Mouse (Mus musculus) thymus, postnatal 4 days (tissue): ENCODE data around the gene Slc2a10.

Experiments used
- DNase-seq: peaks from one replicate; pipeline ENCODE4 v3.0.0; 2021

Slc2a10 gene

GRCm38 (mm10) chr2:165503259-165504203, at the start of gene Slc2a10:
Slc2a10 (plus strand) TSS chr2:165503787.
- no peak for DNase-seq

DNA sequence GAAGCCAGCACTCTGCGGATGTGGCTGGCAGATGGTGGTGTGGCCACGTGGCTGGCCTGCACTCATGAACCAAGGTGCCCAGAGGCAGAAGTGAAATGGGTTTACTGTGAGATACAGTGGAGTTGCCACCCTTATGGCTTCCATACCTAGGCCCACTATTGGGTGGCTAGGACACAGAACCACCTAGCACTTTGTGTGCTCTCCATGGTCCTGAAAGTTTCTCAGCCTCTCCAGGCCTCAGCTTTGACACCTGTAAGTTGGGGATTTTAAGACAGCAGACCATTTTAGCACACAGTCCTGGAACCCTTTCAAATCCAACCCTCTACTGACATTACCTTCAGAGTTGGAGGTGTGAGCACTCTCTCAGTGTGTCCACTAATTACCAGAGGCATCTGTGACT, 46.9 kb upstream of the Slc2a10 start:
- peak; percentile 39 for DNase-seq

DNA sequence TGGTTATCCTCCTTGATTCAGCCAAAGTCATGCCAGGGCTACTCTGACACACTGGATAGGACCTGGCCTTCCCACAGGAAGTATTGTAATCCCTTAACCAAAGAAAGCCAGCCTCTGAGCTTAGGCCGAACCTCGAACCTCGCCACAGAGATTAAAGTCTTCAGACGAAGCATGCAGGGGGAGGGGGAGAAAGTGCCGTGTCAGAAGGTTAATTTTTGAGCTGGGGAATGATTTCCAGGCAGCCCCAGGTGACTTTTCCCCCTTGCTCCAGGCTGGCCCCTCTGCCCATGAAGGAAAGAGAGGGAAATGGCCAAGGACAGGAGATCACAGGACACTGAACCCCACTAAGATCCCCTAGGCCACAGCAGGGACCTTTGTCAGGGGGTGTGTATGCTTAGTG, 45.4 kb upstream of the Slc2a10 start:
- no peak for DNase-seq

- DNase-seq = no peak
Observed at GRCm38 (mm10) chr2:165459663-165460062, 43.9 kb upstream of the Slc2a10 start.

- no peak for DNase-seq
Observed at GRCm38 (mm10) chr2:165467824-165468452, 35.6 kb upstream of the Slc2a10 start.

GRCm38 (mm10) chr2:165470167-165470566, 33.4 kb upstream of the Slc2a10 start:
- DNase-seq = peak; percentile 78

- no peak for DNase-seq
Observed at GRCm38 (mm10) chr2:165471943-165472342, 31.6 kb upstream of the Slc2a10 start.

- DNase-seq = no peak
Observed at GRCm38 (mm10) chr2:165473003-165473402, 30.6 kb upstream of the Slc2a10 start, which contains the start of gene Slc13a3. Slc13a3 (minus strand) TSS chr2:165473230.

DNA sequence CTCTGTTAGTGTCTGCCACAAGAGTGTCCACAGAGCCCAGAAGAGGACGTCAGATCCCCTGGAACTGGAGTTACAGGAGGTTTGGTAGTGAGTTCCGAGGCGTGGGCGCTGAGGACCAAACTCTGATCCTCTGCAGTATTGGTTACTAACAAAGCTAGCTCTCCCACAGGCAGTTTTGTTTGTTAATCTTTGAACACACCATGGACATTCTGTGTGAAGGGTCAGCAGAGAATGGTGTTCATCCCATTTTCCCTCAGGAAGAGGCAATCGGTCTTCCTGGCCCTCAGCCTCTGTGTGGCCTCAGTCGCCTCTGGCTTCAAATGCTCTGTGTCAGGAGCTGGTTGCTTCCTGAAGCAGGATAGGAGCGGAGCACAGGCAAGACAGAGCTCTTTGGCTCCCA, 28.2 kb upstream of the Slc2a10 start:
- no peak for DNase-seq

DNA sequence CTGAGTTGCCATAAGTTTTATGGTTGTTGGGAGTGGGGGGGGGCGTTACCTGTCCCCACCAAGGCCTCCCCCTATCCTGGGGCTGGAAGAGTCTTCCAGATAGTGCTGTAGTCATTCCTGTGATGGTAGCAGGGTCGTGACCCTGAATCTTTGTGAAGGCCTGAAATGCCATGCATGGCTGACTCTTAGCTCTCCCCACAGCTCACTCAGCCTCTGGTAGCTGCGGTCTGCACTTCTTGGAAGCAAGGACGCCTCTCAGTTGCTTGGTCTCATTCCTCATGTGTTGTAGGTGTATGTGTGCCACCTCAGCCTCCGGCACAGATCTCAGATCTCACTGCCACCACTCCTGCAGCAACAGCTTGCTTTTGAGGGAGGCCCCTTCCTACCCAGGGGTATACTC, 27.7 kb upstream of the Slc2a10 start:
- no peak for DNase-seq

- no peak for DNase-seq
Observed at GRCm38 (mm10) chr2:165482003-165482402, 21.6 kb upstream of the Slc2a10 start.

DNA sequence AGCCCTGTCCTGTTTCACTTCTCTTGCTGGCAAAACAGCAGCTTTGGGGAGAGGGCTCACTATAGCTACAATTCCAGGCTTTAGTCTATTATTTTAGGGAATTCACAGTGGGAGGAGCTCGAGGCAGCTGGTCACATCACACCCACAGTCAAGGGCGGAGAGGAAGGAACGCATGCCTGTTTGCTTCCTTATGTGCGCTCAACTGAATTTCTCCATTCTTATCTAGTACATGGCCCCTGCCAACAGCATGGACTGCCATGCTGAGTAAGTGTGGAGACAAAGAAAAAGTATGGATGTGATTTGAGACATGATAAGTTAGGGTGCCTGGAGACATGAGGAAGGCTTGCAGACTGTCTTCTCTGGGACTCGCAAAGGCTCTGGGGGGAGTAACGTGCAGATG, 19.4 kb upstream of the Slc2a10 start:
- DNase-seq = no peak

DNA sequence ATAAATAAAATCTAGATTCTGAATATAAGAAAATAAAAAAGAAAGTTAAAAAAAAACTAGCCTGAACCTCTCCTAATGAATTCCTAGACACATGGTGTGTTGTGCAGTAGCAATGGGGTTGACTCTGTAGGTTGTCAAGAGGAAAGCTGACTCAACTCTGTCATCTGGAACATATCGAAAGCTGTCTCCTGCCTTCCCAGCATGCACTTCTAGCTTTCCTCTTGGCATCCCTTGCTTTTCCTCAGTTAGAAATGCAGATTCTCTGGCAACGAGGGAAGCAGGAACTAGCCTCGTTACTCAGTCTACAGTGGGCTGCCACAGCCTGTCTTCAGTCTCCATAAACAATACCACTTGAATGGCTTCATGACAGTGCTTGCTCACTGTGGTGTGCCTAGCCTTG, 17.8 kb upstream of the Slc2a10 start:
- DNase-seq = no peak

DNA sequence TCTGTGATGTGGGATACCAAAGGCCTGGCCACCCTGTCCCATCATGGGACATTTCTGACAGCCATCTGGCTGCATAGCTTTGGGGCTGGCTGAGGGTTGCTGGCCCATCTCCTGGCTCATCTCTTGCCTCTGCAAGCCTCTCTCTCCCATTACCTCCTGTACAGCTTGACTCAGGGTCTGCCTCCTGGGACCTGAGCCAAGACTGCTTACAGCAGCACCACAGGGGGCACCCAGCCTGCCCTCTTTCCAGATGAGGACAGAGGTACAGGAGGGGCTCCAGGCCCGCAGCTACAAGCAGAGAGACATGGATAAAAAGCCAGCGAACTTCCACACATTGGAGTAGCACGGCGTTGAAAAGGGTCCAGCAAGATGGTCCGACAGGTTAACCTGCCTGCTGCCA, 17.2 kb upstream of the Slc2a10 start:
- DNase-seq = no peak

DNA sequence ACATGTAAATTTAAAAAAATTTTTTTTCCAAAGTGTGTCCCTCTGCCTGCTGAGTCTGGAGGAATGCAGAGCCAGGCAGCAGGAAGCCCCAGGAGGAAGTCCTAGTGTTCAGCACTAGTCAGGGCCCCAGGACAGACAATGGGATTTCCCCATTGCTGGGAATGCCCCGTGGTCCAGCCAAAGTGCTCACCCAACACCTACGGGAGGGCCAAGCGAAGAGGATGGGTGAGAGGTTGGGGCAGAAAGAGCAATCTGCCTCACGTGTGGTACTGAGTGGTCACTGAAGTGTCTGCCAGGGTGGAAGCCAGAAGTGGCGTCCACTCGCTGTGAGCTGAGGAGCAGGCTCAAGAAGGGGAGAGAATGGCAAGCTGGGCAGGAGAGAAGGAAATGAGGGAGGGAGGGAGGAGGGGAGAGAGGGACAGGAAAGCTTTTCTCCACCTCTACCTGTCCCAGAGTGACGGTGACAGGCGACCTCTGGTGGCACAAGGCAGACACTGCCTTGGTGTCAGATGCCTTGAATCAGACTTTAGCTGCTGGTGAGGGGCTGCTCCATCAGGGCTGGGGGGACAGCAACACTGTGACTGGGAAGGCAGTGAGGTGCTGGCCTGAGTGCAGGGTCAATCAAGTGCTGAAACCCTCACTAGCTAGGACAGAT, 16.6 kb upstream of the Slc2a10 start:
- peak; percentile 83 for DNase-seq

GRCm38 (mm10) chr2:165492648-165493553, 10.7 kb upstream of the Slc2a10 start, which contains the start of gene Trp53rka:
Trp53rka (minus strand) TSS chr2:165493324.
- peak; percentile 81 for DNase-seq

DNA sequence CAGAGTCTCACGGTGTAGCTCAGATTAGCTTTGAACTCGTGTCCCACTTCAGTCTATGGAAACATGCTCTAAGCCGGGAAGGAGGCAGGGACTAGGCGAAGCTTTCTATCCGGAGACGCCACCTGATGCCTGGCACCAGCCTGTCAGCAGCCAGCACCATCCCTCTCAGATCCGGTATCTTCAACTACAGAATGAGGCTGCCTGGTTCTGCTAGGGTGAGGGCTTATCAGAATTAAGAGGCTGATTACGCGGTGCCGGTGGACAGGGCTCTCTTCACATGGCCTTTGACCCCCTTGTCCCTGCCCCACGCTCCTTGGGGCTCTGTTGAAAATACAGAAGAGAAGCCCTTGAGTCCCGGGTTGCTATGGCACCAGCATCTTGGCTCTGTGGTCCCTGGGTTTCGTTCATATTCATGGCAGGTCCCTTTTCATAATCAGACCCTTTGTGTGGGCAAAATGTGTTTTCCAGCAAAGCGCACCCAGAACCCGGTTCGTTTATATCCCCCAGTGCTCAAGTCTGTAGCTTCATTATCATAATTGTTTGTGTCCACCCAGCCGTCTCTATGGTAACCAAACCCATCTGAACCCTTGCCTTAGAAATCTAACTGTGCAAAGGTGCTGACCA, 9.9 kb upstream of the Slc2a10 start:
- DNase-seq = no peak

GRCm38 (mm10) chr2:165494495-165494894, 9.1 kb upstream of the Slc2a10 start:
- DNase-seq = no peak

GRCm38 (mm10) chr2:165496251-165496650, 7.3 kb upstream of the Slc2a10 start:
- DNase-seq = peak; percentile 88

DNA sequence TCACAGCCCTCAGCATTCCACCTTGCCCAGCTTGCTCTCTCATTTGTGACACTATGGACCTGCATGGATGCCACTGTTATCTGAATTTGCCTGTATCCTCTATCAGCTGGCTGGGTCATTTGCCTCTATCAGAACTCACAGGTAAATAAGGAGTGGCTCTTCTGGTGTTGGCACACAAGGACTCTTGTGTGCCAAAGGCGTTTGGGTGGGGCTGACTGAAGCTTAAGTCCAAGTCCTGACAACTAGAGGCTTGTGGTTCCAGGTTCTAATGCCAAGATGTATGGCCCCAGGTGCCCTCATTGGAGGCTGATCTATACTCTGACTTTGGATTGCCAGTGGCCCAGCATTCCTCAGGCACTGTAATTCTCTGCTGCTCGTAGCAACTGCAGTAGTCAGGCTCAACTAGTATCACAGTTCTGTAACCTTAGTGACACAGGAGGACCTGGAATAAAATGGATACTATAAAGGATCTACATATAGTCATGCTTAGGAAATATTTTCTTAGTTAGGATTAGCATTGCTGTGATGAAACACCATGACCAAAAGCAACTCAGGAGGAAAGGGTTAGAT, 5.8 kb upstream of the Slc2a10 start:
- DNase-seq = no peak

GRCm38 (mm10) chr2:165498816-165499215, 4.8 kb upstream of the Slc2a10 start:
- no peak for DNase-seq

- DNase-seq = peak; percentile 65
Observed at GRCm38 (mm10) chr2:165509686-165510085, 6.1 kb downstream of the Slc2a10 start.
